Mouse (Mus musculus) small intestine, adult 2 months (tissue): ENCODE measurements around the gene 4933411K16Rik. TPM values are rescaled to one million over a fixed set of nuclear protein-coding genes. Genes with fewer than 3 reads are reported as not detected.
A peak's percentile ranks its signal among the peaks of the same experiment; 100 is the strongest.

Experiments used
- H3K27ac ChIP-seq: fragments of 200-500 bp; 2 replicates; pipeline ENCODE4 v1.5.1; 2012; ENCODE audit warnings: low read depth, low read length, control low read depth, inconsistent platforms; ENCODE audit not compliant: insufficient read depth
- H3K27me3 ChIP-seq: fragments of 200-500 bp; 2 replicates; pipeline ENCODE4 v1.6.1; 2012; ENCODE audit warnings: mild to moderate bottlenecking, moderate library complexity, low read length, inconsistent platforms; ENCODE audit not compliant: control insufficient read depth, insufficient read depth
- H3K36me3 ChIP-seq: fragments of 200-500 bp; 2 replicates; pipeline ENCODE4 v1.6.1; 2012; ENCODE audit warnings: mild to moderate bottlenecking, low read length, control low read depth, inconsistent platforms; ENCODE audit not compliant: control insufficient read depth, insufficient read depth
- H3K4me1 ChIP-seq: fragments of 200-500 bp; 2 replicates; pipeline ENCODE4 v1.6.1; 2012; ENCODE audit warnings: low read length, inconsistent platforms, mixed read lengths; ENCODE audit not compliant: control insufficient read depth, insufficient read depth, insufficient read length
- H3K4me3 ChIP-seq: fragments of 200-500 bp; 2 replicates; pipeline ENCODE4 v1.5.1; 2012; ENCODE audit warnings: low read depth, mild to moderate bottlenecking, control low read depth, inconsistent platforms, low read length, moderate library complexity
- CTCF ChIP-seq: fragments of 200-500 bp; IDR thresholded peaks from 2 replicates; pipeline ENCODE4 v1.5.1; 2012; ENCODE audit warnings: low read depth, mild to moderate bottlenecking, control low read depth, inconsistent platforms, low read length, moderate library complexity, mixed read lengths; ENCODE audit not compliant: insufficient replicate concordance, insufficient read length; ENCODE audit errors: extremely low read depth
- POLR2A ChIP-seq: fragments of 200-500 bp; IDR thresholded peaks from 2 replicates; pipeline ENCODE4 v1.6.1; 2012; ENCODE audit warnings: low read depth, mild to moderate bottlenecking, control low read depth, inconsistent platforms, low read length, moderate library complexity
- WGBS: fragments of 180-500 bp; shearing (Covaris S2); methylation state at CpG from one replicate; pipeline ENCODE4 v1.1.7; 2018; 5-methylcytosine and 5-hydroxymethylcytosine counted together
- polyA plus RNA-seq: library from polyadenylated mRNA; depleted of rRNA; stranded (reverse); fragments of >200 nt; gene quantifications from 2 replicates; pipeline ENCODE4 v1.2.3, GENCODE M21; 2012

4933411K16Rik gene
- polyA plus RNA-seq, 1 experiment, result not detected

GRCm38 (mm10) chr19:42069241-42069525, 17.1 kb downstream of the 4933411K16Rik start:
- H3K27ac ChIP-seq, result no peak overlapping the region
- no peak overlapping the region for H3K4me3 ChIP-seq
- WGBS, result 65% methylated on average over 6 of the region's 6 CpGs
- peaks cover 8% of the 10 kb centered on the region; the same call in 1 of the 2 replicates for H3K4me1 ChIP-seq
- no peaks in the 10 kb centered on the region for H3K27me3 ChIP-seq
- no peak for TF ChIP-seq CTCF
- TF ChIP-seq POLR2A, result no peak
- no peaks in the 10 kb centered on the region for H3K36me3 ChIP-seq

GRCm38 (mm10) chr19:42071221-42071620, 19.2 kb downstream of the 4933411K16Rik start:
- TF ChIP-seq CTCF, result no peak
- no peak for TF ChIP-seq POLR2A
- Histone ChIP-seq H3K4me1 (peaks cover 8% of the 10 kb centered on the region; the same call in 1 of the 2 replicates), H3K27ac (no peak overlapping the region), H3K4me3 (no peak overlapping the region), H3K36me3 (no peaks in the 10 kb centered on the region), H3K27me3 (no peaks in the 10 kb centered on the region)
- 86% methylated on average over 7 of the region's 7 CpGs for WGBS

- H3K27me3 ChIP-seq, result no peaks in the 10 kb centered on the region
- no peak overlapping the region for H3K4me3 ChIP-seq
- H3K27ac ChIP-seq, result peak overlapping the region; percentile 81
- H3K4me1 ChIP-seq, result peaks cover 8% of the 10 kb centered on the region; the same call in 1 of the 2 replicates
- no peaks in the 10 kb centered on the region for H3K36me3 ChIP-seq
- 31% methylated on average over 15 of the region's 15 CpGs for WGBS
- TF ChIP-seq CTCF (no peak), POLR2A (no peak)
Observed at GRCm38 (mm10) chr19:42071886-42072608, 20.0 kb downstream of the 4933411K16Rik start.

- no peak for TF ChIP-seq POLR2A
- TF ChIP-seq CTCF, result no peak
- Histone ChIP-seq H3K36me3 (no peaks in the 10 kb centered on the region), H3K4me3 (no peak overlapping the region), H3K4me1 (peaks cover 8% of the 10 kb centered on the region; the same call in 1 of the 2 replicates), H3K27ac (peak overlapping the region; percentile 81; the same call in 1 of the 2 replicates), H3K27me3 (no peaks in the 10 kb centered on the region)
- 33% methylated on average over 7 of the region's 7 CpGs for WGBS
Observed at GRCm38 (mm10) chr19:42072802-42073201, 20.8 kb downstream of the 4933411K16Rik start.

- H3K27ac ChIP-seq, result no peak overlapping the region
- 85% methylated on average over 2 of the region's 2 CpGs for WGBS
- H3K4me3 ChIP-seq, result no peak overlapping the region
- no peak for TF ChIP-seq POLR2A
- H3K27me3 ChIP-seq, result no peaks in the 10 kb centered on the region
- H3K36me3 ChIP-seq, result no peaks in the 10 kb centered on the region
- H3K4me1 ChIP-seq, result peaks cover 7% of the 10 kb centered on the region; the same call in 1 of the 2 replicates
Observed at GRCm38 (mm10) chr19:42075051-42075450, 23.0 kb downstream of the 4933411K16Rik start.

- no peak for TF ChIP-seq CTCF
- no peak for TF ChIP-seq POLR2A
- H3K27ac ChIP-seq, result no peak overlapping the region
- no peaks in the 10 kb centered on the region for H3K36me3 ChIP-seq
- H3K27me3 ChIP-seq, result no peaks in the 10 kb centered on the region
- peaks cover 7% of the 10 kb centered on the region; the same call in 1 of the 2 replicates for H3K4me1 ChIP-seq
- WGBS, result 93% methylated on average over 16 of the region's 16 CpGs
- no peak overlapping the region for H3K4me3 ChIP-seq
Observed at GRCm38 (mm10) chr19:42075992-42076391, 23.9 kb downstream of the 4933411K16Rik start.

DNA sequence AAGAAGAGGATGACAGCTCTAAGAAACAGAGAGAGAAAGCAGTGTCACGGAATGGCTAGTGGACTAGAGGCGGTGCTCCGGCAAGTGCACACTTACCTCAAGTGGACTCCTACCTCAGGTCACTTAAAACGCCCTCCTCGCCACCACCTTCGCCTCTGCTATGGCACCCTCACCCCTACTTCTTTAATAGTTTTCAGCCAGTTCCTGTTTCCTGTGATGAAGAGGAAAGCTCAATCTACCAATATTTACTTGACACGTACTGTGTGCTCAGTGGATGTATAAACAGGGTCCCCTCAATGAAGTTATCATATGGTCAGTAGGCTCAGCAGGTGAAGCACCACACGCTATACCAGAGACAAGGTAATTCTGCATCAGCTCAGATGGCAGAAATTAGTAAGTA, 26.5 kb downstream of the 4933411K16Rik start:
- no peaks in the 10 kb centered on the region for H3K27me3 ChIP-seq
- no peak overlapping the region for H3K27ac ChIP-seq
- H3K4me3 ChIP-seq, result no peak overlapping the region
- H3K4me1 ChIP-seq, result no peaks in the 10 kb centered on the region; the same call in 1 of the 2 replicates
- H3K36me3 ChIP-seq, result no peaks in the 10 kb centered on the region
- no peak for TF ChIP-seq POLR2A
- no peak for TF ChIP-seq CTCF
- WGBS, result 91% methylated on average over 8 of the region's 8 CpGs
